Mouse (Mus musculus) midbrain, embryonic 12.5 days (tissue): ENCODE results near the gene Serpina1b. TPM values are rescaled to one million over a fixed set of nuclear protein-coding genes. Genes with fewer than 3 reads are reported as not detected.
"Not testable (repeated sequence)": the region's sequence is repeated elsewhere in the genome, so short reads cannot be mapped to it uniquely, and the experiment has no call there.

Experiments used
- ATAC-seq: fragments of 200-750 bp; cut with Nextera tagmentation; 2 replicates; pipeline ENCODE4 v1.8.0; 2017; ENCODE audit warnings: low read depth, moderate TSS enrichment, moderate library complexity; ENCODE audit not compliant: low FRiP score
- H3K27ac ChIP-seq: fragments of 300-500 bp; sonication (generic); replicated peaks from 2 replicates; pipeline ENCODE4 v1.5.1; 2016; ENCODE audit warnings: mild to moderate bottlenecking
- H3K27me3 ChIP-seq: fragments of 300-500 bp; sonication (generic); 2 replicates; pipeline ENCODE4 v1.6.1; 2016; ENCODE audit warnings: mild to moderate bottlenecking
- H3K36me3 ChIP-seq: fragments of 300-500 bp; sonication (generic); 2 replicates; pipeline ENCODE4 v1.6.1; 2016
- H3K4me1 ChIP-seq: fragments of 300-500 bp; sonication (generic); 2 replicates; pipeline ENCODE4 v1.6.1; 2016
- H3K4me2 ChIP-seq: fragments of 300-500 bp; sonication (generic); replicated peaks from 2 replicates; pipeline ENCODE4 v1.6.1; 2016; ENCODE audit warnings: mild to moderate bottlenecking, moderate library complexity
- H3K4me3 ChIP-seq: fragments of 300-500 bp; sonication (generic); 2 replicates; pipeline ENCODE4 v1.5.1; 2016; ENCODE audit warnings: mild to moderate bottlenecking
- H3K9ac ChIP-seq: fragments of 300-500 bp; sonication (generic); replicated peaks from 2 replicates; pipeline ENCODE4 v1.6.1; 2016; ENCODE audit warnings: mild to moderate bottlenecking, moderate library complexity
- H3K9me3 ChIP-seq: fragments of 300-500 bp; sonication (generic); 2 replicates; pipeline ENCODE4 v1.6.1; 2016; ENCODE audit warnings: mild to moderate bottlenecking
- WGBS: fragments of 180-500 bp; shearing (Covaris S2); methylation state at CpG from one replicate; pipeline ENCODE4 v1.1.7; 2016; 5-methylcytosine and 5-hydroxymethylcytosine counted together
- polyA plus RNA-seq: library from polyadenylated mRNA; unstranded; fragments of >200 nt; fragmentation: Nextera tagmentation; extraction: Ambion mirVana; gene quantifications from 2 replicates; pipeline ENCODE4 v1.2.1, GENCODE M21; 2016

The Serpina1b gene
- polyA plus RNA-seq, 1 experiment from 2014 or later: not detected

DNA sequence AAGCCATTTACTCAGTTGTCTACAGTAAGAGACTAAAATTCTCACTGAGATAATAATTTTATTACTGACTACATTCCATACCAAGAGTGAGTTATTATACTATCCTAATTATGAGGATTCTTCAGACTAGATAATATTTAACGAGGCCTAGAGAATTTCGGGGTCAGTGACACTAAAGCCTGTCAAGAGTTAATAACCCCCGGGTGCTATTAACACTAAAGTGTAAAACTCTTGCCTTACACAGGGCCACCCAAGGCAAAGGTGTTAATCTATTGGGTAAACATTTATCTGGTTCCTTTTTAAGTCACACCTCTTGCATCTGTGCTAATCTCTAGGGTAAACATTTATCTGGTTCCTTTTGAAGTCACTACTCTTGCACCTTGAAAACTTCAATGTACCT is 69.9 kb downstream of the Serpina1b start:
- not testable (repeated sequence) for H3K27ac ChIP-seq, H3K36me3 ChIP-seq, H3K4me3 ChIP-seq, H3K9ac ChIP-seq, ATAC-seq, H3K27me3 ChIP-seq, H3K4me2 ChIP-seq, H3K4me1 ChIP-seq
- 82% methylated on average over 3 of the region's 3 CpGs for WGBS
- peaks cover 18% of the 10 kb centered on the region; the same call in 1 of the 2 replicates for H3K9me3 ChIP-seq

DNA sequence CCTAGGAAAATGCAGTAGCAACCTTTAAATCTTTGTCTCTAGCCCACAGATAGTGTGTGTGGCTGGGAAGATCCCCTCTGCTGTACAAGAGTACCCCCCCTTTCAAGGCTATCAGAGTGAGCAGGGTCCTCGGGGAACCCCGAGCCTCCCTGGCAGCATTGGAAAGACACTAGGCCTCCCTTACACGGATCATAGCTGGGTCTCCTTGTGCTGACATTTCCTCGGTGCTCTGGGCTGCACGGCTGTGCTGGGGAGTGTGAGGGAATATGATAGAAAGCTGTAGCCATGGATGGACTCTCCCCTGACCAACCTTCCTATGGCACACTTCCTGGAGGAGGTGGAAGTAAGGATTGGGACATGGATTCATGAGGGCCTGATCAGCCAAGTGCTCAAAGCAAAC is 84.2 kb downstream of the Serpina1b start:
- H3K4me3 ChIP-seq, H3K4me2 ChIP-seq, H3K27ac ChIP-seq, H3K4me1 ChIP-seq, ATAC-seq, H3K9ac ChIP-seq, H3K36me3 ChIP-seq, H3K9me3 ChIP-seq, H3K27me3 ChIP-seq: not testable (repeated sequence)
- WGBS: 74% methylated on average over 5 of the region's 5 CpGs

DNA sequence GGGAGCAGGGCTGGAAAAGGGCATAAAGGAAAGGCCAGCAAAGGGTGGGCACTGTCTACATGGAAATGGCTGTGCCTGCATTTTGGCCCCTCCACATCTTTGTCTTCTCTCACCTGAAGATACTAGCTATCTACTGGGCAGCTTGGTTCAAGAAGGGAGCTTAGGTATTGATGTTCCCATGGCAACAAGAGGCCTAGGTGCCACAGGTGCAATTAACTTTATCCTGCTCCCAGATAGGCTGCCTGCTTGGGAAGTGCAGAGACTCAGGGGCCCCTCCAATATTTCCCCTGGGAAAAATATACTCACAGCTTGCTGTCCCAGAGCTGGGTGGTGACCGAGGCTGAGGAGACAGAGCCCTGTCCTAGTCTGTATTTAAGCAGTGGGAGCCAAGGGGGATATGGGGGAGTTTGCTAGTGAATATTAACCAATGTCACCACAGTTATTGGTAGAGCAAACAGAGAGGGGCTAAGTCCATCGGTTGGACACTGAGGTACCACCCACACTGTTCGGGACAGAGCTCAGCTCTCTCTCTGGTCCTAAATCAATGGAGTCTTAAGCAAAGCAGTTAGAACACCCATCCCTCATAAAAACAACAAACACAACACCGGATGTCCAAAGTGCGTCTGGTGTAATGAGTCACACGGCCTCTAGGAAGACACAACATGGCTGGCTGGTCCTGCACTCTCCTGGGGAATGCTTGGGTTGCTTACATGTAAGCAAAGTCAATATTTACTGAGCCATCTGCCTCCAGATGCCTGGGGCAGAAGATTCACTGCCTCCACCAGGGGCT is 92.2 kb downstream of the Serpina1b start:
- H3K36me3 ChIP-seq, H3K4me3 ChIP-seq, H3K9me3 ChIP-seq, H3K27me3 ChIP-seq, H3K4me2 ChIP-seq, ATAC-seq, H3K27ac ChIP-seq, H3K4me1 ChIP-seq, H3K9ac ChIP-seq: not testable (repeated sequence)
- 88% methylated on average over 6 of the region's 6 CpGs for WGBS

DNA sequence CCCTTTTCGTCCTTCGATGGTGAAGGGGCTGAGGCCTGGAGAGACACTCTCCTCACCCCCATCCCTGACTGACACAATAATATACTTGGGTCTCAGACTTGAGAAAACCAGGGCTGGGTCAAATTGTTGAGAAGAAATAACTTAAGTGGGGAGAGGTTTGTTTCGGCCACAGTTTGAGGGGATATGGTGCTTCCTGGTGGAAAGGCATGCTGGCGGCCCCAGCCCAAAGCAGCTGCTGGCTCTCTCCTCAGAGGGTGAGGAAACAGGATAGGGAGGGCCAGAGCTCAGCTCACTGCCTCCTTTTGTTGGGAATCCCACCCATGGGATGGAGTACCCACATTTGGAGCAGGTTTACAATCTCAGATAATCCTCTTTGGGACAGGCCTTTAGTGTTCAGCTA is 94.6 kb downstream of the Serpina1b start:
- H3K9ac ChIP-seq, ATAC-seq, H3K36me3 ChIP-seq, H3K4me1 ChIP-seq, H3K4me2 ChIP-seq, H3K4me3 ChIP-seq, H3K27me3 ChIP-seq, H3K27ac ChIP-seq, H3K9me3 ChIP-seq: not testable (repeated sequence)
- 89% methylated on average over 4 of the region's 4 CpGs for WGBS

DNA sequence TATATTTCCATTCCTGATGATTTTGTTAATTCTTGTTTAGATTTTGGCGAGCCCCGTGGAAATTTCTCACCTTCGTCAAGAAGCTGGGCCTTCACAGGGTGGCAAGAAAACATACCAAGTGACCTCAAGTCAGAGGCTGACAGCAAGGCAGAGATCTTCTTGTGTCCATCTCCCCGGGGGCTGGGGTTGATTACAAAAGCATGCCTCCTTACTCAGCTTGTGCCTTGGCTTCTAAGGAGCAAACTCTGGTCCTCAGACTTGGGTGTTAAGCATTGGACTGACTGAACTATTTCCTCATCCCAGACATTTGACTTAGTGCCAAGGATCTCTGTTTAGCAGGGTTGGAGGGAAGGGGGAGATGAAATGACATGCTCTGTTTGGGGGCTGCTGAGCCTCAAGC is 95.1 kb downstream of the Serpina1b start:
- H3K4me2 ChIP-seq, H3K9me3 ChIP-seq, H3K9ac ChIP-seq, ATAC-seq, H3K27me3 ChIP-seq, H3K4me3 ChIP-seq, H3K27ac ChIP-seq, H3K36me3 ChIP-seq, H3K4me1 ChIP-seq: not testable (repeated sequence)
- WGBS: 87% methylated on average over 4 of the region's 4 CpGs

DNA sequence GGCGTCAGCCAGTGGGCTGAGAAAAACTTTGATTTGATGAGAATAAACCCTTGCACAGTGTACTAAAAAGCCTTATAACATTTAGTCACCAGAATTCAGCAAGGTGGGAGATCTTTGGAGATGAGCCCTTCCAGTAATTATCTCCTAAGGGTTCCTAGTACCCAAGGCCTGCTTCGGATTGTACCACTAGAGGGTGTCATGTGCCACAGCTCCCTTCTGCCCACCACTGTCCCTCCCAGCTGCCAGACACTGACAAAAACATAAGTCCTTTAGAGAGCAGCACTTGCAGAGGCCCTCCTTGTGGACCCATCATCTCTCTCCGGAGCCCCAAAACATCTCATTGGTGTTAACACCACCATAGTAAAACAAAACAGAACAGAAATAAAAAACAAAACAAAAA is 118.6 kb downstream of the Serpina1b start:
- Histone ChIP-seq H3K27me3 (no peaks in the 10 kb centered on the region), H3K4me2 (no peak overlapping the region), H3K36me3 (no peaks in the 10 kb centered on the region), H3K4me3 (no peak overlapping the region), H3K27ac (no peak overlapping the region), H3K9ac (no peak overlapping the region), H3K4me1 (no peaks in the 10 kb centered on the region), H3K9me3 (no peaks in the 10 kb centered on the region)
- WGBS: 74% methylated on average over 3 of the region's 3 CpGs
- ATAC-seq: no peak

DNA sequence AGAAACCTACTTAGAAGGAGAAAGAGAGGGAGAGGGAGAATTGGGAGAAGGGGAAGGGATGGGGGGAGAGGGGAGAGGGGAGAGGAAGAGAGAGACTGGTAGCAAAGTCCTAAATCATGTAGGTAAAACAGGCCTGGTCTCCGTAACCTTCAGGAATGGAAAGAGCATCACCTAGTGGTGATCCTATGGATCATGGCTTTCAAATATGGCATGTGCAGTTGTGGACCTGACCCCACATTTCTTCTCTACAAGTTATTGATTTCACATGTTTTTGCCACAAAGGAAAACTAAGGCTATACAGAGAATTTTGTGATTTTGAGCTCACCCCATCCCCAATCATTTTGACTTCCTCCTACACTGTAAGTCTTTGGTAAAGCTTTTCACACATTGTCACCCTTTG is 119.8 kb downstream of the Serpina1b start:
- ATAC-seq: no peak
- Histone ChIP-seq H3K4me2 (no peak overlapping the region), H3K4me1 (no peaks in the 10 kb centered on the region), H3K4me3 (no peak overlapping the region), H3K27me3 (no peaks in the 10 kb centered on the region), H3K9me3 (no peaks in the 10 kb centered on the region), H3K9ac (no peak overlapping the region), H3K36me3 (no peaks in the 10 kb centered on the region), H3K27ac (no peak overlapping the region)
- 68% methylated on average over 1 of the region's 1 CpGs for WGBS

DNA sequence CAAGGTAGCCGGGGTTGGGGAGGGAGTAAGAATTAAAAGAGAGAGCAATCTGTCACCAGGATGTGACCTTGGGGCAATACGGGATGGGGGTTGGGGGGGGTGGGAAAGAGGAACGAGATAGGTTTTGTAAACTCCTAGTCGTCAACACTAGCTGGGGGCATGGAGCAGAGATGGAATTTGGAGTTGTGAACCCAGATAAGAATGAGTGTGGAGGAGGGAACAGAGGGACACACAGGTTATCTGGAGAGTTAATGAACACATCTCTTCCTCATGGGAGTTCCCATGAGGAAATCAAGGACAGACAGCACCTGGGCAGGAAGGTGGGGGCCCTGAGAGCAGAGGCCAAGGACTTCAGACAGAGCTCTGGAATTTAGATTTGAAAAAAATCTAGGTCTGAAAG is 124.1 kb downstream of the Serpina1b start:
- Histone ChIP-seq H3K9ac (no peak overlapping the region), H3K4me3 (no peak overlapping the region), H3K27me3 (no peaks in the 10 kb centered on the region), H3K9me3 (no peaks in the 10 kb centered on the region), H3K4me2 (no peak overlapping the region), H3K4me1 (no peaks in the 10 kb centered on the region), H3K27ac (no peak overlapping the region), H3K36me3 (no peaks in the 10 kb centered on the region)
- WGBS: 75% methylated on average over 4 of the region's 4 CpGs
- ATAC-seq: no peak

DNA sequence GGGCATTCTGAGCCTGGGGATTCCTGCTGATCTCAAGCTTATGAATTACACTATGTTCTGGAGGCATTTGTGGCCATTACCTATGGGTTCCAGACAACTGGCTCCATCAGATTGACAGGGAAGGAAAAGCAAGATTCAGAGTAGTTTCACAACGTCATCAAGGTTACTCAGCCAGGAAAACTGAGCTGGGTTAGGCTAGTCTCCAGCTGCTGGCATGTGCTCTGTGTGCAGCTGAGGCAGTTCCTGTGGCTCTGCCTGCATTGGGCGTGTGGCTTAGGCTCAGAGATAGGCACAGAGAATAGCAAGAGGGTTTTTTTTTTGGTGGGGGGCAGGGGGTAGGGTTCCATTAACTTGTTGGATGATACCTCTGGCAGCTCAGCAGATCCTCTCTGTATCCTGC is 124.6 kb downstream of the Serpina1b start:
- 82% methylated on average over 2 of the region's 2 CpGs for WGBS
- Histone ChIP-seq H3K4me3 (no peak overlapping the region), H3K9me3 (no peaks in the 10 kb centered on the region), H3K4me1 (no peaks in the 10 kb centered on the region), H3K9ac (no peak overlapping the region), H3K27ac (no peak overlapping the region), H3K27me3 (no peaks in the 10 kb centered on the region), H3K4me2 (no peak overlapping the region), H3K36me3 (no peaks in the 10 kb centered on the region)
- ATAC-seq: no peak

DNA sequence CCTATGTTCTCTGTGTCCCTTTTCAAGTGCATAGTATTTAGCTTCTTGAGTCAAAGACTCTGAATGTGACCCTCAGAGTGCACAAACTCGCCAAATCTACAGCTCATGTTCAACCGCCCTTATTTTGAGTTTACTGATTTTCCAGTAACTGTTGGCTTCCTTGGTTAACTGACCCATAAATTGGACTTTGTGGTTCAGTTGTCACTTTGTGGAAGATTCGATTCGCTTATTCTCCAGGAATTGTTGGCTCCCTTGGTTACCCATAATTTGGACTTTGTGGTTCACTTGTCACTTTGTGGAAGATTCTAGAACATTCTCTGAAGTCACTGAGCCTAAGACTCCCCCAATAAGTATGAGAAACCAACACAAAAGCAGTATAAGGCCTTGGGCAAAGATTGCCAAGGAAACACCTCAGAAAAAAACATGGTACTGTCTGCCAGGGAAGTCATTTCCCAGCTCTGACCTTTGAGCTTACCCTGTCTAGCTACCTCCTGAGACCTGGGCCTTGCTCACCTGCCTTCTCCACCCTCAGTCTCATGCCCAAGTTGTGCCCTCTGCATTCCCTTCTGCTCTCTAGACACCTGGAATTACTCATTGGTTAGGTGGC is 129.9 kb downstream of the Serpina1b start:
- Histone ChIP-seq H3K36me3 (no peaks in the 10 kb centered on the region), H3K4me2 (no peak overlapping the region), H3K9ac (no peak overlapping the region), H3K9me3 (no peaks in the 10 kb centered on the region), H3K27ac (no peak overlapping the region), H3K4me3 (no peak overlapping the region), H3K4me1 (no peaks in the 10 kb centered on the region), H3K27me3 (no peaks in the 10 kb centered on the region)
- no peak for ATAC-seq
- 89% methylated on average over 4 of the region's 4 CpGs for WGBS

DNA sequence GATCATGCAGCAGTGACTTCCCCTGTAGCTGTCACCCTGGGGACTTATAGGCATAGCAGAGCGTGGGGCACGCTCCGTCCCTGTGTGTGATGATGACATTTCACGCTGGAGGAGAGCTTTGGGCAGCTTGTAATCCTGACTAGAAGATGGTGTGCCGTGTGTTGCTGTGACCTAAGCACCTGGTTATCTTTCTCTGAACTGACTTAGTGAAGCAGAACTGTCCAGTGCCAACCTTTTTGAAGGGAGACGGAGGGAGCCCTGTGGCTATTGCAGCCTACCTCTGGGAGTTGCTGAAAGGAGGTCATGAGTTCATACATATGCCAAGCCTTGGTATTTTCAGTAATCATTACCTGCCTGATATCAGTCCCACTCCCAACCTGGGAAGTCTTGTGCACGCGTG is 134.7 kb downstream of the Serpina1b start, which contains the start of gene Serpina1f:
Gene Serpina1f, minus strand, starts transcription at position 101 of the 400 bp plus-strand sequence.
- Histone ChIP-seq H3K4me2 (no peak within 1 kb of the TSS), H3K36me3 (no peaks in the 10 kb centered on the region), H3K9me3 (no peaks in the 10 kb centered on the region), H3K27me3 (no peaks in the 10 kb centered on the region), H3K4me1 (no peaks in the 10 kb centered on the region), H3K27ac (no peak within 1 kb of the TSS), H3K4me3 (no peak within 1 kb of the TSS), H3K9ac (no peak within 1 kb of the TSS)
- no peak for ATAC-seq
- 90% methylated on average over 8 of the region's 8 CpGs for WGBS

DNA sequence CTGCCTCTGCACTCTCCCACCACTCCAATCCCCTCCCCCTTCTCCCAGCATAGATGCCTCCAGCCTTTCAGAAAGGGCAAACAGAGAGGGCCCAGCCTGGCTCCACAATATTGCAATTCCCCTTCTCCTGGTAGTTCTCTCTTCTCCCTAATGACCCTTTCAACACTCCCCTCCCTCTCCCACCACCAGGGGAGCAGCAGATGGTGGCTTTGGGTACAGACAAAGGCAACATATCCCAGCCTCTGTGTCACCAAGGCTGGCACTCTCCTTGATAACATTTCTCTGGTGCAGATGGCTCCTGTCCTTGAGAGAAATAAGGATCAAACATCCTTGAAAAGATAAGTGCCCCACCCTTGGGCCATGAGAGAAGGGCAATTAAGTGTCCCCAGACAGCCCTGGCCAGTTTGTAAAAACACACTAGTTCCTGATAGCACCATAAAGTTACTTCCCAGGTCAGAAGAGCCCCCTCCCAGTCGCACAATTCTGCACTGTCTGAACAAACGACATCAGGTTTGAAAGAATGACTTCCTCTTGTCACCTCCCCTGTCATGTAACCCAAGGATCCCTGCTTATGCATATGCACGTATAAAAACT is 141.9 kb downstream of the Serpina1b start:
- H3K4me1 ChIP-seq: no peaks in the 10 kb centered on the region
- no peak overlapping the region for H3K27ac ChIP-seq
- no peak for ATAC-seq
- no peaks in the 10 kb centered on the region for H3K9me3 ChIP-seq
- WGBS: 80% methylated on average over 3 of the region's 3 CpGs
- H3K4me2 ChIP-seq: no peak overlapping the region
- H3K27me3 ChIP-seq: no peaks in the 10 kb centered on the region
- no peak overlapping the region for H3K9ac ChIP-seq
- H3K36me3 ChIP-seq: no peaks in the 10 kb centered on the region
- H3K4me3 ChIP-seq: no peak overlapping the region
